Mouse (Mus musculus): ENCODE measurements at regions not wholly inside any gene's neighbourhood (a gene's known extent, or its start where the extent isn't known, plus 50 kb on each side); places are given as distances from the start of the nearest gene placed in this dataset.

DNA sequence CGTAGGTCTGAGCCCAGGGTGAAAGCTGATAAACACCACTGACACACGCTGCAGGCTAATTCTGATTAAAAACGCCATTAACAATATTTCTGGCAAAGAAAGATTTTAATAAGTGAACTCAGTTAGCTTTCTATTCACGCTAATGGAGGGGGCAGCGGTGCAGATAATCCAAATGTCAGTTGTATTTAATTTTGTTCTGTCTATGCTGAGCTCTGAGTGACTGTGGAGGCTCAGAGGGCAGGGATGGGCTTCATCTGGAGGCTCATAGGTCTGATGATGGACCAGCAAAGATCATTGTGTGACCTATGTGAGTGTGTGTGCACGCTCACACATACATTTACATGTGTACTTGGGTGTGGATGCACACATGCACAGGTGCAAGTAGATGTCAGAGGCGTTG, 134.3 kb upstream of the Thsd7b start:
- TF ChIP-seq POLR2A (IDR thresholded peaks at IDR 0.05; ENCODE audit: insufficient read depth, low read depth, low read length) (no peak), CTCF (IDR thresholded peaks at IDR 0.05; ENCODE audit: insufficient read depth, low read depth, low read length) (no peak)
- no peak overlapping the region for H3K4me3 ChIP-seq (ENCODE audit: insufficient read depth, low read depth, low read length)
- WGBS = 85% methylated on average over 7 of the region's 7 CpGs
- no peaks in the 10 kb centered on the region for H3K4me1 ChIP-seq (ENCODE audit: control insufficient read depth, insufficient read depth, low read length)
- no peak overlapping the region for H3K27ac ChIP-seq (ENCODE audit: insufficient read depth, low read depth, low read length)

DNA sequence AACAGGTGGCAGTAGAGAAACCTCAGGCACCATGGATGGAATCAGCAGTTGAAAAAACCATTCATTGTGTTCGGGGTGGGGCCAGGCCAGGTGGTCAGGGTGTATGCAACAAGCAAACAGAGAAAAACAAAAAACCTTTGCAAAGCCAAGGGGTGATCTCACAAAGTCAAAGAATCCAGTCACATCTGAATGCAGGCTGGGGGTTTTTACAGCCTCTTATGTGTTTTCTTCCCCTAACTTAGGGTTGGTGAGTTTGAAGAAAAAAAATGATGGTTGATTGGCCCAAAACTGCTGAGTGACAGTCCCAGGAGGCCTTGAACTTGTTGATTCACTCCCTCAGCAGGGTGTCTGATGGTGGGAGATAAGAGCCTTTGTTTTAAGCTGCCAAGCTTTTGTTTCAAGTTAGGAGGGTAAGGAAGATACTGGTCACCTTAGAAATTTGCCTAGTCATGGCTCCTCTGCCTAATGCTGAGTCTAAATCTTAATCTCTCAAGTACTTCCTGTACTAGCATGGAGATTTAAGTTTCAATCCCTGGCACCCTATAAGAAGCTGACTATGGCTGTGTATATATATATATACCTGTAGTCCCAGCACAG, 166.0 kb upstream of the Thsd7b start:
- 76% methylated on average over 1 of the region's 1 CpGs for WGBS
- Histone ChIP-seq H3K4me3 (ENCODE audit: insufficient read depth, low read depth, low read length) (no peak overlapping the region), H3K4me1 (ENCODE audit: control insufficient read depth, insufficient read depth, low read length) (no peaks in the 10 kb centered on the region), H3K27ac (ENCODE audit: insufficient read depth, low read depth, low read length) (no peak overlapping the region)
- TF ChIP-seq CTCF (IDR thresholded peaks at IDR 0.05; ENCODE audit: insufficient read depth, low read depth, low read length) (no peak), POLR2A (IDR thresholded peaks at IDR 0.05; ENCODE audit: insufficient read depth, low read depth, low read length) (no peak)

DNA sequence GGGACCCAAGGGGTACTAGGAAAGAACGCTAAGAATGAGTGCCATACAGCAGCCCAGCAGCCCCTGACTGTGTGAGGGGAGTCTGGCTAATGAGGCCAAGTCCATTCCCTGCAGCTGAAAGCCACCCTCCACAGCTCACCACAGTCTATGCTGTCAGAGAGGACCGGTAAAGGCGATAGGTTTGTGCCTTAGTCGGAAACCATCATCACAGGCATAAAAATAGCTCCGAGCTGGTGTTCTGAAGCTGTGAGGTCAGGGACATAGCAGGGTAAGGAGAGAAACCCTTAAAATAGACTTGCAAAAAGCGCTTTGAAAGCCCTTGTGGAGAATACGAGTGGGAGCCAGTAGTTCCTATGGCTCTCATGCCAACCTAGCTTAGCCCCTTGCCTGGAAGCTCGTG, 172.1 kb upstream of the Thsd7b start:
- no peak overlapping the region for H3K27ac ChIP-seq (ENCODE audit: insufficient read depth, low read depth, low read length)
- no peak for TF ChIP-seq POLR2A (IDR thresholded peaks at IDR 0.05; ENCODE audit: insufficient read depth, low read depth, low read length)
- TF ChIP-seq CTCF (IDR thresholded peaks at IDR 0.05; ENCODE audit: insufficient read depth, low read depth, low read length) = no peak
- H3K4me1 ChIP-seq (ENCODE audit: control insufficient read depth, insufficient read depth, low read length) = no peaks in the 10 kb centered on the region
- WGBS = 82% methylated on average over 8 of the region's 8 CpGs
- H3K4me3 ChIP-seq (ENCODE audit: insufficient read depth, low read depth, low read length) = no peak overlapping the region

DNA sequence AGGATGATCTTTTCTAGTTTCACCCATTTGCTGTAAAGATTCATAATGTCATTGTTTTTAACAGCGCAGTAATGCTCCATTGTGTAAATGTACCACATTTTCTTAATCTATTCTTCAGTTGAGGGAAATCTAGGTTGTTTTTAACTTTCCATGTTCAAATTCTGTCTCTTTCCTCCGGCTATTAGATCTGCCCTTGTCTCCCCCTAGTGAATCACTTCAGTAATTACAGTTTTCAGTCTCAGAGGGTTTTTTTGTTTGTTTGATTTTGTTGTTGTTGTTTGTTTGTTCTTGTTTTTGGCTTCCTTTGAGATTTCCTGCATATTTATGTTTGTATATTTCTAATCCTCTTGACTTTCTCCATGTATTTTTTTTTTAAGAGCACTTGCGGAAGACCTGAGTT, 194.8 kb upstream of the Thsd7b start:
- H3K4me1 ChIP-seq (ENCODE audit: control insufficient read depth, insufficient read depth, low read length) = no peaks in the 10 kb centered on the region

DNA sequence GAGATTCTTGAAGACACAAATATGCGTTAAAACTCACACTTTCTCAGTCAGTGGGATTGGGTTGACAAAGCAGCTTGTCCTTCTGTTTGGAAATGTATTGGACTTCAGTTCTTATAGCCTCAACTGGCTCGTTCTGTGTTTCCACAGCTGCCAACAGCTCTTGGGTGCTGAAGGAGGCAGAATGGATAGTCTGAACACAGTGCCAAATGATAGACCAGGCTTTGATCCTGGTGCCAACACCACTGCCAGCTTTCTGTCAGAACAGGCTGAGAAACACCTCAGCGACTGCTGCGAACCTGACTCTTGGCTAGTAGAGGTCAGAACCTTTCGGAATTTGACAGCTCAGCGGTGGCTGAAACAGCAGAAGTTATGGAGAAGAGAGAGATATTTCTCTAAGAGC, 215.9 kb upstream of the Thsd7b start:
- 70% methylated on average over 6 of the region's 6 CpGs for WGBS
- TF ChIP-seq POLR2A (IDR thresholded peaks at IDR 0.05; ENCODE audit: insufficient read depth, low read depth, low read length) (no peak), CTCF (IDR thresholded peaks at IDR 0.05; ENCODE audit: insufficient read depth, low read depth, low read length) (no peak)

More for the DNA sequence above, 194.8 kb upstream of the Thsd7b start:
- WGBS = 73% methylated on average over 3 of the region's 3 CpGs
- Histone ChIP-seq H3K27ac (ENCODE audit: insufficient read depth, low read depth, low read length) (no peak overlapping the region), H3K4me3 (ENCODE audit: insufficient read depth, low read depth, low read length) (no peak overlapping the region)
- no peak for TF ChIP-seq POLR2A (IDR thresholded peaks at IDR 0.05; ENCODE audit: insufficient read depth, low read depth, low read length)
- TF ChIP-seq CTCF (IDR thresholded peaks at IDR 0.05; ENCODE audit: insufficient read depth, low read depth, low read length) = no peak

DNA sequence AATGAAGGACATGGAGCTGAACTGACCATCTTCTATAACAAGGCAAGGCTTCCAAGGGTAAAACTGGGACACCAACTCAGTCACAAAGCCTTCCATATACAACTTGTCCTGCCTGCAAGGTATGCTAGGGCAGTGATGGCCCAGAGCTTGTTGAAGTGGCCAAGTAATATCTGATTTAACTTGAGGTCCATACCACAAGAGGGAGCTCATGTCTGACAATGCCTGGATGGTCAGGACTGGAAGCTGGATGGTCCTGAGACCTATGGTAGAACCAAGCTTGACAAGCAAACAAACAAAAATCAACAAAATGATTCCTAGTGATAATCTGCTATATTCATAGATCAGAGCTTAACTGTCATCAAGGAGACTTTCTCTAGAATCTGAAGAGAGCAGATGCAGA, 217.8 kb upstream of the Thsd7b start:
- TF ChIP-seq POLR2A (IDR thresholded peaks at IDR 0.05; ENCODE audit: insufficient read depth, low read depth, low read length) (no peak), CTCF (IDR thresholded peaks at IDR 0.05; ENCODE audit: insufficient read depth, low read depth, low read length) (no peak)
- H3K4me1 ChIP-seq (ENCODE audit: control insufficient read depth, insufficient read depth, low read length) = no peaks in the 10 kb centered on the region
- no peak overlapping the region for H3K4me3 ChIP-seq (ENCODE audit: insufficient read depth, low read depth, low read length)
- H3K27ac ChIP-seq (ENCODE audit: insufficient read depth, low read depth, low read length) = no peak overlapping the region

More for the DNA sequence above, 215.9 kb upstream of the Thsd7b start:
- no peak overlapping the region for H3K27ac ChIP-seq (ENCODE audit: insufficient read depth, low read depth, low read length)
- no peak overlapping the region for H3K4me3 ChIP-seq (ENCODE audit: insufficient read depth, low read depth, low read length)
- H3K4me1 ChIP-seq (ENCODE audit: control insufficient read depth, insufficient read depth, low read length) = no peaks in the 10 kb centered on the region

DNA sequence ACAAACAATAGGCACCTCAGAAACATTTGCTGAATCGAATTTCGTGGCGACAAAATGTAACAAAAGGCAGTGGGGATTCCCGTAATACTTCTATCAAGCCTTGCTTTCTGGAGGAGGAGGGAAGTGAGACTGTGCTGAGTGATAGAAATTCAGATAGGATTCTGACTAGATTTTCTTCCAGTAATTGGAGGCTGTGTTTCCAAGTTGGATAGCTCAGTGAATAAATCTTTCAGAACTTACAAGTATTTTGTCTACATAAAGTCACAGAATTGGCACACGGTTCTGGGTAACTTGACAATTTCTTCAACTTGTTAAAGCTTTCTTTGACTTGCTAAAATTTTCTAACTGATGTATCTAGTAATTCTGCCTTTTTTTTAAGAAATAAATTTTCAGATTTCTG, 239.4 kb upstream of the Thsd7b start:
- 44% methylated on average over 5 of the region's 5 CpGs for WGBS
- TF ChIP-seq POLR2A (IDR thresholded peaks at IDR 0.05; ENCODE audit: insufficient read depth, low read depth, low read length) = no peak
- no peak for TF ChIP-seq CTCF (IDR thresholded peaks at IDR 0.05; ENCODE audit: insufficient read depth, low read depth, low read length)
- H3K4me1 ChIP-seq (ENCODE audit: control insufficient read depth, insufficient read depth, low read length) = no peaks in the 10 kb centered on the region
- H3K4me3 ChIP-seq (ENCODE audit: insufficient read depth, low read depth, low read length) = no peak overlapping the region
- no peak overlapping the region for H3K27ac ChIP-seq (ENCODE audit: insufficient read depth, low read depth, low read length)

DNA sequence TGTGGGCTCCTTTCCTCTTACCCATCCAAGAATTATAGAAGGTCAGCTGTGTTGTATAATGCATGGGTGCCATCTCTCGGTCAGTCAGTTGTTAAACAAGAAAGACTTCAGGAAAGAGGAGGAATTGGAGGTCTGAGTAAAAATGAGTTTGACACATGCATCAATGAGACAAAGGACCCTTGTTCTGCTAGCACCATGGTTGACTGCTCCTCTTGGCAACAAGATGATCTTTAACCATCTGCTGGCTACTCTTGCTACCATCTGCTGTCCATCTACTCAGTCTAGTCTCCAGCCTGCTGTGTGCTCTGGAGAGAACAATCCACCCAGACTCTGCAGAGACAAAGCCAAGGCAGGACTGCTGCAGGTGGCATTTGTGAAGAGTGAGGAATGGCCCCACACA, 267.2 kb upstream of the Thsd7b start:
- Histone ChIP-seq H3K4me3 (ENCODE audit: insufficient read depth, low read depth, low read length) (no peak overlapping the region), H3K4me1 (ENCODE audit: control insufficient read depth, insufficient read depth, low read length) (no peaks in the 10 kb centered on the region), H3K27ac (ENCODE audit: insufficient read depth, low read depth, low read length) (no peak overlapping the region)
- WGBS = 63% methylated on average over 1 of the region's 1 CpGs
- no peak for TF ChIP-seq CTCF (IDR thresholded peaks at IDR 0.05; ENCODE audit: insufficient read depth, low read depth, low read length)
- no peak for TF ChIP-seq POLR2A (IDR thresholded peaks at IDR 0.05; ENCODE audit: insufficient read depth, low read depth, low read length)

DNA sequence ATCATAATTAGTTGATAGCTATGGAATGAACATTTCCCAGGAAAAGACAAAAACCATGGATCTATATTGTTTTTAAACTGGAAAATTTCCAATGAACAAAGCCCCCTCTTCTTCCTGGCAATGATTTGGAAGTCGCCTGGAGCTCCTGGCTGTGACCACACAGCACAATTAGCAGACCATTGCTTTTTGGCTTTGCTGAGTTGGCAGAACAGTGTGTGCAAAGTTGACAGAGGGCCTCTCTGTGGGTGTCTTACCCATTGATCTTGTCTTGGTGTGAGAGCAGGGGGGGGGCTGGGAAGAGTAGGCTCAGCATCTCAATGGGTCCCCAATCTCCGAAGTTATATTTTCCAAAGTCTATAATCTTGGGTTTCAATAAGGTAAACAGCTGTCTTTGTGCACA, 270.8 kb upstream of the Thsd7b start:
- Histone ChIP-seq H3K27ac (ENCODE audit: insufficient read depth, low read depth, low read length) (no peak overlapping the region), H3K4me3 (ENCODE audit: insufficient read depth, low read depth, low read length) (no peak overlapping the region), H3K4me1 (ENCODE audit: control insufficient read depth, insufficient read depth, low read length) (no peaks in the 10 kb centered on the region)
- TF ChIP-seq POLR2A (IDR thresholded peaks at IDR 0.05; ENCODE audit: insufficient read depth, low read depth, low read length) (no peak), CTCF (IDR thresholded peaks at IDR 0.05; ENCODE audit: insufficient read depth, low read depth, low read length) (no peak)
- 62% methylated on average over 2 of the region's 2 CpGs for WGBS

DNA sequence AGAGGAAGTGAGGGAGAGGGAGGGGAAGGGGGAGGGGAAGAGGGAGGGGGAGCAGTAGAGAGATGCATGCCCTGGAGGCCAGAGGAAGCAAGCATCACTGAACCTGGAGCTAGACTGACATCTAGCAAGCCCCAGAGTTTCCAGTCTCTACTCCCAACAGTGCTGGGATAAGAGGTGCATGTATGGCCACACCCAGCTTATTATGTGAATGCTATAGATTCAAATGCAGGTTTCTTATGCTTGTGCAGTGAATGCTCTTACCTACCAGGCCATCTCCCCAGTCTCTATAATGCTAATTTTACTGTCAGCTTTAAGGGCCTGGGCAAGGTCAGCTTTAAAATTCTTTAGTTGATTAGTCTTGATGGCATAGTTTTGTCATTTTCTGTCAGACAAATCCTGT, 271.3 kb upstream of the Thsd7b start:
- Histone ChIP-seq H3K4me1 (ENCODE audit: control insufficient read depth, insufficient read depth, low read length) (no peaks in the 10 kb centered on the region), H3K27ac (ENCODE audit: insufficient read depth, low read depth, low read length) (no peak overlapping the region), H3K4me3 (ENCODE audit: insufficient read depth, low read depth, low read length) (no peak overlapping the region)
- TF ChIP-seq CTCF (IDR thresholded peaks at IDR 0.05; ENCODE audit: insufficient read depth, low read depth, low read length) = no peak
- TF ChIP-seq POLR2A (IDR thresholded peaks at IDR 0.05; ENCODE audit: insufficient read depth, low read depth, low read length) = no peak
